Mouse (Mus musculus) adrenal gland, postnatal 14 days (tissue): ENCODE data around the gene Faap20. TPM values are rescaled to one million over a fixed set of nuclear protein-coding genes. Genes with fewer than 3 reads are reported as not detected.

Experiments
- DNase-seq: peaks from one replicate; pipeline ENCODE4 v3.0.0; 2021; ENCODE audit warnings: mixed read lengths
- total RNA-seq: library from RNA; stranded (reverse); gene quantifications from 2 replicates; pipeline ENCODE4 v1.2.3, GENCODE M21; 2021

Gene Faap20
- total RNA-seq, 1 experiment from 2014 or later = 39.4 TPM

DNA sequence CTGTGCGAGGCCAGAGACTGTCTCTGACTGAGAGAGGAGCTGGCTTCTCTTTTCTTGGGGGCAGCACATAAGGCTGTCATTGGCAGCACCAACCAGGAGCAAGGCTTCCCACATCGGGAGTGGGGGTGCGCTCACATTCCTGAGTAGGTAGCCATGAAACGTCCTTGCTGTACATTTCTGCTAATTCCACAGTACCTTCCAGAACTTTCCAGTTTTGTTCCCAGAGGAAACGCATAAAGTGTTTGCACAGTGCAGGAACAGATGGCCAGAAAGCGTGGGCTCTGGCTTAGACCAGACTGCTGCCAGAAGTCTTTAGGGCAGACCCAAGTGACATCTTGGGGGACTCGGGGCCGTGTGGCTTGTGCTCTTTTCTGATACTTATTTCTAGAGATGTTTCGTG lies 34.0 kb downstream of the Faap20 start:
- no peak for DNase-seq

DNA sequence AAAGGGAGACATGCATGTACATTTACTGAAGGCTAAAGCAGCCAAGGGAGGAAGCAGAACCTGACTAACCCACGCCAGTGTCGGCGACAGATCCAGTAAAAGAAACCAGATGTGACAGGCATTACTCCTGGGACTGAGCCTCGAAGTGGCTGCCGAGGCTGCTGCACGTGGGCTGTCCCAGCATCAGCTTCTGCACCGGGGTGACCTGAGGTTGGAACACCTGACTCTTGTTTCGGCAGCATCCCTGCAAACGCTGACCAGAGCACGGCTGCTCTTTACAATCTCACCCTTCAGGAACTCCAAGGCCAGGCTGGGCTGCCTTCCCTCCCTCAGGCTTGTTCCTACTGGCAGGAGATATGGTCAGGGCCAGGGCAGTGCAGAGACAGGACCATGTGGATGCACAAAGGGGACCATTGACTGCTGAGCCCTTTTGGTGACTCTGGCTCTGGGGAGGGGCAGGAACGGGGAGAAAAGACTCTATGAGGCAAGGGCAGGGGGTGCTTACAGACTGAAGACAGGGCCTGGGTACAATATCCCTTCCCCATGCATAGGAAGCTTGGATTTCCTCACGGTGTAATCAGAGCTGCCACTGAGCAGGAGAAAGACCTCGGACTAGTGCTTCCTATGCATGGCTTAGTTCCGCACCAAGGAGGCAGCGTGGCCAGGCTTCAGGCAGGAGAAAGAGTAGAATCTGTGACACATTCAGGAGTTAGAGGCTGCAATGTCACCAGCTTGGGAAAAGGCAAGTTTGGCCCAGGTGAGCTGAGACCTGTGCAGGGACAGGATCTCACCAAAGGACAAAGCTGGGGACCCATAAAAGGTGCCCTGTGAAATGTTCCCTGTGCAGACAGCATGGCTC lies 35.1 kb downstream of the Faap20 start:
- DNase-seq = peak; percentile 37

DNA sequence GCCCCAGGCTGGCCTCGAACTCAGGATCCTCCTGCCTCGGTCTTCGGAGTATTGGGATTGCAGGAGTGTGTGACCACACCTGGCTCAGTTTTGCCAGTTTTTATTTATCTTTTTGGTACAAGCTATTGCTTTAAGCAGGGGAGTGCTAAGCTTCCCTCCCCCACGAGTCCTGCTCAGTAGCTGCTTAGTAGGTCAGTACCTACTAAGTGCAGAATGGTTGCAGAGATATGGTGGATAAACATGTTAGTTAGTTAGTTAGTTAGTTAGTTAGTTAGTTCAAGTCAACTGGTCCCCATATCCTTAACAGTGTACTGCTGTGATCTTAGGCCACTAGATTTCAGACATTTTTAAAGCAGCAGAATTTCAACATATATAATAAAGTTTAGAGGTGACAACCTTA lies 36.5 kb downstream of the Faap20 start:
- DNase-seq = no peak

DNA sequence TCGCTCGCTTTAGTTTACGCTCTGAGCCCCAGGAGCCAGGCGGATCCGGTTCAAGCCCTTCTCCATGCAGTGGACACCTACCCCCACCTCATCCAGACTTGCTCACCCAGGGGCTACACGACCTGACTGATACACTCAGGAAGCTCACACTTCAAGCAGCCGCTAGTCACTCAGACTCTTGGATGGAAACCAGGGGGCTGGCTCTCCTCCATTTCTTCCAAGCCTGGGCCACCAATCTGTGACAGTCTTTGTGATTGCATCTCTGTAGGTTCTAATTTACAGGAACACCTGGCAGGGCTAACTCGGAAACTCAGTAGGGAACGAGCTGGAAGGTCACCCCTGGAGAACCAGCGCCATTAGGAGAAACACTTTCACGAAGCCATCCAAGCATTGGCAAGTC lies 38.1 kb downstream of the Faap20 start:
- no peak for DNase-seq

GRCm38 (mm10) chr4:155288586-155288985 lies 39.0 kb downstream of the Faap20 start:
- no peak for DNase-seq

GRCm38 (mm10) chr4:155290045-155290444 lies 40.4 kb downstream of the Faap20 start:
- DNase-seq = no peak

DNA sequence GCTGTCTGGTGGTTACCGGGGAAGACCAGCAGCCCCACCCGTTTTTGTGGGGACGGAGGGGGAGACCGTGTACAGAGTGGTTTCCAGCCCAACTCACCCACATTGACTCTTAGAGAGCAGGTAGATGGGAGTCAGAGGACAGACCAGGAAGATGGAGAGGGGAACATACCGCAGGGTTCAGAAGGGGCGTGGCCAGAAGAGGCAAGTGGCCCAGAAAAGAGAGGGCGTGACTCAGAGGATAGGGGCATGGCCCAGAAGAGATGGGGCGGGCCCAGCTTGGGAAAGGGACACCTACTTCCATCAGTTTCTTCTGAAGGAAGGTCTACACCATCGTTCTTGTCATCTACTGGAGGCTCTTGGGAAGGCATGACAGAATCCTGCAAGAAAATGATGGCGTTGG lies 43.3 kb downstream of the Faap20 start:
- no peak for DNase-seq

DNA sequence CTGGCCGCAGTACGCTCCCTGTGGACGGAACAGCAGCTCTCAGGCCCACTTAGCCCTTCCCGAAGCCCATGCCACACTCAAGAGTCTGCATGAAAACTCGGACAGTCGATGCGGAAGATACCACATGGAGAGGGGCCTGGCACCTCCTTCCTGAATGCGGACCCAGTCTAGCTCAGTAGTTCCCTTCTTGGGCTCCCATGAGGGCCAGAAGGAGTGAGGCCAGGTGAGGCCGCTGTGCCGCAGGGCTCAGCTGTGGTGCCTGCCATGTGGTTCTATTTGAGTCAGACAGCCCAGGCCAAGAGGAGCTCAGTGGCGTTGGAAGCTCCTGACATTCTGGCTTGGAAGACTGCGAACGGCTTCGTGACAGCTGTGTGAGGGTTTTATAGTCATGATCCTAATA lies 44.8 kb downstream of the Faap20 start:
- DNase-seq = no peak

- DNase-seq = no peak
Measured at GRCm38 (mm10) chr4:155295026-155295590, 45.5 kb downstream of the Faap20 start.

GRCm38 (mm10) chr4:155295996-155296395 lies 46.4 kb downstream of the Faap20 start:
- DNase-seq = no peak

GRCm38 (mm10) chr4:155297057-155297456 lies 47.5 kb downstream of the Faap20 start:
- DNase-seq = peak; percentile 48

DNA sequence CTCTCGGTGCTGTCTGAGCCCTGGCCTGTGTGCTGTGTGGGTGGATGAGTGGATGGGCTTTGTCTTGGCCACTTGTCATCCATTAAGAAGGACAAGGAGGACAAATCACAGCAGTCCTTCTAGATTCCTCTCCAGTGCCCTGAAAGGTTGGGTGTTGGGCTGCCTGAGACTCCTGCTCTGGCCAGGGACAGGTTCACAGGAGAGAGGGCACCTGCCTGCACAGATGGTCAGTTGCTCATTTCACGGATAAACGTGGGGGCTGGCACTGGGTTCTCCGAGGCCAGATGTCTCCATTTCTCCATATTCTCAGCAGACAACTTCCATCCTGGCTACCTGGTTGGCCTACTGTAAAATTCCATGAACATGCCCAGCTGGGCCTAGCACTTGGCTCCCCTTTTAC lies 49.2 kb downstream of the Faap20 start:
- DNase-seq = no peak

DNA sequence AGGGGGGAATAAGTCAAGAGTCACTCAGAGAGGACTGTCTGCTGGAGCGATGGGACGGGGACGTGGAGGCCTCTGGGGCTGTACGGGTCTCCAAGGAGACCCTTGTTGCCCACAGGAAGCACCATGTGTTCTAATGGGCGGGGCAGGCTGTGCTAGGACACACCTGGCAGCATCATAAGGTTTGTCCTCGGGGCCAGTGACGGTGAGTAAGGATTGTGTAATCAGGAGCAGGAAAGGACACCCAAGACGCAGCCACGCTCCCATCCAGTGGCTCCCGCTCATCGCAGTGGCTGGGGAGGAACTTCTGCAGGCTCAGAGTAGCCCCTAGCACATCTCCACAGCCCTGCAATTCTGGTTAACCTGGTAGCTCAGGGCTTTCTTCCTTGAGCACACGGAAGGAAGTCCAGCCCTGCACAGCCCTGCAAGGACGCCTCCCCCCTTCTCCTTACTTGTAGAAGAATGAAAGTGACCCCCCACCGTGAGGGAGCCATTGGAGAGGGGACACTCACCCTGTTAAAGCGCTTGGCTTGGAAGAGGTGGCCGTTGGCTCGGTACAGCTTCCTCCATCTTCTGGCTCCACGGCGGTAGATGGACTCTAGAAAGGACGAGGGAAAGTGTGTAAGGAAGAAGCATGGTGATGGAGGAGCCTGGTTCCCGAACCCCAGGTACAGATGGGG lies 51.0 kb downstream of the Faap20 start:
- no peak for DNase-seq

DNA sequence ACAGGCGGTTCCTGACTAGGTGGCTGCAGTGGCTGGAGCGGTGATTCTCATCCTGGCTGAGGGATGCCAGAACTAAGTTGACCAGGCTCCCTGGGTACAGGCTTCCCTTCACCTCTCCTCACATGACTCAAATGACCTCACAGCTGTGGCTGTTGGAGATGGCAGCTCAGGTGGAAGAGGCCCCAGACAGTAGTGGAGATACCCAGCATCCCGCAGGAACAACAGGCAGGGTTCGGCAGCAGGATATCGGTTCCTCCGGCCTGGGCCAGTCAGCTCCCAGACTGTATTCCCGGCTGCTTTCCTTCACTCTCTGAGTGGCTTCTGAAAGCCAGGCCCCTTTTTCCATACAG lies 51.5 kb downstream of the Faap20 start:
- DNase-seq = no peak

DNA sequence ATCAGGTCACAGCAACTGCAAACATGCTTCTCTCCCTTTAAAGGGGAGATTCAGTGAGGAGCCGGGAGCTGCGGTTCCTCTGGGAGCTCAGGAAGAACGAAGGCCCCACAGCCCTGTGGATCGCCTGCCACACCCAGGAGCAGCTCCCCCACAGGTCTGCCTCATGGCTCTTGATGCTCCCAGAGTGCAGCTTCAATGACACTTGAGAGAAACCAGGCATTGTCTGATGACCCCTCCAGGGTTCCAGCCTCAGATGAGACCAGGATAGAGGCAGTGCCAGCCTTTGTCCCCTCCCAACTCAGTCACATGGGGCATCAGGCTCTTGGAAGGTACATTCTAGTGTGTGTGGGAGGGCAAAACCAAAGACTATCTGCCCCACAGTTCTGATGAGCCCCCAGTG lies 52.4 kb downstream of the Faap20 start:
- peak; percentile 18 for DNase-seq

GRCm38 (mm10) chr4:155304508-155305096 lies 55.0 kb downstream of the Faap20 start:
- DNase-seq = no peak

DNA sequence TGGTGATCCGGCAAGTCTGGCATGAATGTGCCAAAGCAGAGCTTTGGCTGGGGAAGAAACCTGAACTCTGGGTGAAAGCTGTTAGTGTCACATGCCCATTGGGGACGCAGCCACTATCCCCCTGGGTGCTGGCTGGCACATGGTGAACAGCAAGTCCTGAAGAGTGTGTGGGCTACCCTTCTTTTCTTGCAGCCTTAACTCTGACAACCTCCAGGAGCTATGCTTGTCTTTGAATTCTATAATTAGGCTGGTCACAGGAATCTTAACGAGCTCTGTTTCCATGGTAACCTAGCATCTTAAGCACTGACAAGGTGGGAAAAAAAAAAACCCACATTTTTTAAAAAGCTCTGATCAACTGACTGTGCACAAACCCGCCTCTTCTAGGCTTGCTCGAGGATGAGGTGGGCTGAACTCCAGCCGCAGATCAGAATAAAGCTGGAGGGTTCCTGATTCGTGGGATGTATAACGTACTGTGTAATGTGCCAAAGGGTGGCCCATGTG lies 56.0 kb downstream of the Faap20 start:
- no peak for DNase-seq

Other genes starting within 250 kb of the Faap20 start
- gene Plch2, start 193.0 kb upstream of the Faap20 start, total RNA-seq = 0.33 and 0.83 TPM in 2 replicates
- 23.7 and 24.2 TPM in 2 replicates for gene Pex10, start 182.8 kb upstream of the Faap20 start, total RNA-seq
- gene Rer1, start 163.4 kb upstream of the Faap20 start, total RNA-seq = 86.9 and 97.7 TPM in 2 replicates
- gene Morn1, start 163.2 kb upstream of the Faap20 start, total RNA-seq = 7.3 and 8.3 TPM in 2 replicates
- 66.2 and 70.1 TPM in 2 replicates for gene Ski, start 27.2 kb upstream of the Faap20 start, total RNA-seq
- gene Prkcz, start 111.6 kb downstream of the Faap20 start, total RNA-seq = 5.7 and 6.8 TPM in 2 replicates
- gene Gabrd, start 148.3 kb downstream of the Faap20 start, total RNA-seq = 0.11 and 0.19 TPM in 2 replicates
- gene Cfap74, start 159.4 kb downstream of the Faap20 start, total RNA-seq = 0.48 and 1.1 TPM in 2 replicates
- gene Tmem52, start 219.3 kb downstream of the Faap20 start, total RNA-seq = 11.4 and 14.8 TPM in 2 replicates
- gene Gnb1, start 241.6 kb downstream of the Faap20 start, total RNA-seq = 389 and 418 TPM in 2 replicates